Mouse (Mus musculus): Measurements from ENCODE around the gene Tmod4. TPM values are rescaled to one million over a fixed set of nuclear protein-coding genes. Genes with fewer than 3 reads are reported as not detected.
A peak's percentile ranks its signal among the peaks of the same experiment; 100 is the strongest.

Tmod4 gene
- polyA plus RNA-seq, 1 experiment from 2014 or later = 0.91 TPM

DNA sequence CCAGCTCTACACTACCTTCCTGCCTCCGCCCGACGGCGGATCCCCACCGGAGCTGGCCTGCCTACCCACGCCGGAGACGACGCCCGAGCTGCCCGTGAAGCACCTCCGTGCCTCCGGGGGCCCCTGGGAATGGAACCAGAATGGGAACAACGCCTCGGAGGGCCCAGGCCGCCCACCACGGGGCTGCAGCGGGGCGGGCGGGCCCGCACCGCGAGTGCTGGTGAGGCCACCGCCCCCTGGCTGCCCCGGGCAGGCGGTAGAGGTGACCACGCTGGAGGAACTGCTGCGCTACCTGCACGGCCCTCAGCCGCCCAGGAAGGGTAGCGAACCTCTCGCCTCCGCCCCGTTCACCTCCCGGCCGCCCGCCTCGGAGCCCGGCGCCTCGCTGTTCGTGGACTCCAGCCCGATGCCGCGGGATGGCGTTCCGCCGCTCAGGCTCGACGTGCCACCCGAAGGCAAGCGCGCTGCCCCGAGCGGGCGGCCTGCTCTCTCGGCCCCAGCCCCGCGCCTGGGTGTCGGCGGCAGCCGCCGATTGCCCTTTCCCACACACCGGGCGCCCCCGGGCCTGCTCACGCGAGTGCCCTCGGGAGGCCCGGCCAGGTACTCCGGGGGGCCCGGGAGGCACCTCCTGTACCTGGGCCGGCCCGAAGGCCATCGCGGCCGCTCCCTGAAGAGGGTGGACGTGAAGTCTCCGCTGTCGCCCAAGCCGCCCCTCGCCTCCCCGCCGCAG lies 48.4 kb downstream of the Tmod4 start:
- Histone ChIP-seq H3K9me3 (ENCODE audit: control insufficient read depth, low read length) (no peaks in the 10 kb centered on the region), H3K27ac (ENCODE audit: low read depth) (no peak overlapping the region), H3K36me3 (ENCODE audit: control insufficient read depth, insufficient read depth, low read length) (peaks cover 40% of the 10 kb centered on the region), H3K4me1 (replicated peaks; ENCODE audit: control insufficient read depth, insufficient read depth, low read length) (no peaks in the 10 kb centered on the region; the same call in 1 of the 2 replicates), H3K4me3 (ENCODE audit: low read depth, low read length) (peak overlapping the region; percentile 28; the same call in 1 of the 2 replicates), H3K4me2 (ENCODE audit: low read length) (peak overlapping the region; percentile 49), H3K27me3 (replicated peaks; ENCODE audit: control insufficient read depth, insufficient read depth, low read length) (peaks cover 34% of the 10 kb centered on the region), H3K9ac (ENCODE audit: low read length) (no peak overlapping the region)
- 32% methylated on average over 78 of the region's 84 CpGs for WGBS
- DNase-seq (ENCODE audit: low spot score) = peak; percentile 56
- no peak; the same call in 1 of the 2 replicates for ATAC-seq (replicated peaks; ENCODE audit: low FRiP score, low TSS enrichment, low read depth)

DNA sequence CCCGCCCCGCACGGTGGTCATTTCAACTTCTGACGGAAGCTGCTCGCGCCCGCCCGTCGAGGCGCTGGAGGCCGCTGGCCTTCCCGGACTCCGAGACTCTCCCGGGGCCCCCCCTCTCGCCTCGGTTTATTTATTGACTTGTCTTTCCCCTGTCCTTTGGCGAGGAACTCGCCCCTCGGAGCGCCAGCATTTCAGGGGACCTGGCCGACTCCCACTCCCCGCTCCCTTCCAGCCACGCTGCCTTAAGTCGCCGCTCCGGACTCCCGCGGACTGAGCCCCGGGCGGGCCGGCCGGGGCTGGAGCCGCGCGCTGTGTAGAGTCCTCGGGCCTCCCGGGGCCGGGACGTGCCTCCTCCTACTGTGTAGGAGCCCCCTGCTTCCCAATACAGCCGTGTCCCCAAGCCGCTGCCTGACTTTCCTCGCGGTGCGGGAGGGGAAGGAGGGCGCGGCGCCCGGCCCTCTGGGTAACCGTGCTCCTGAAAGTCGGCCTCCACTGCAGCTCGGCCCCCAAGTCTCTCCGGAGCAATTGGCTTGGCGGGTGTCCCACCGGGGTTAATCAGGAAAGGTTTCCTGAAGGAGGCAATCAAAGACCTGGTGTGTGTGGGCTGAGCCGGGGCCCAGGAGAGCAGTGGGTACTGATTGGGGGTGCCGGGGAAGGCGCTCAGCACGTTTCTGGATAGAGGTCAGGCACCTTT lies 49.1 kb downstream of the Tmod4 start:
- ATAC-seq (replicated peaks; ENCODE audit: low FRiP score, low TSS enrichment, low read depth) (0 out of 2 replicates have a peak, but pooled peaks have one; percentile 7), DNase-seq (ENCODE audit: low spot score) (peak; percentile 76)
- Histone ChIP-seq H3K27ac (ENCODE audit: low read depth) (no peak overlapping the region), H3K9ac (ENCODE audit: low read length) (no peak overlapping the region; the same call in 1 of the 2 replicates), H3K9me3 (ENCODE audit: control insufficient read depth, low read length) (no peaks in the 10 kb centered on the region), H3K4me2 (ENCODE audit: low read length) (peak overlapping the region; percentile 49), H3K36me3 (ENCODE audit: control insufficient read depth, insufficient read depth, low read length) (peaks cover 40% of the 10 kb centered on the region; the same call in 1 of the 2 replicates), H3K4me3 (ENCODE audit: low read depth, low read length) (peak overlapping the region; percentile 28; the same call in 1 of the 2 replicates), H3K4me1 (replicated peaks; ENCODE audit: control insufficient read depth, insufficient read depth, low read length) (no peaks in the 10 kb centered on the region; the same call in 1 of the 2 replicates), H3K27me3 (replicated peaks; ENCODE audit: control insufficient read depth, insufficient read depth, low read length) (peaks cover 34% of the 10 kb centered on the region)
- WGBS = 16% methylated on average over 52 of the region's 58 CpGs

DNA sequence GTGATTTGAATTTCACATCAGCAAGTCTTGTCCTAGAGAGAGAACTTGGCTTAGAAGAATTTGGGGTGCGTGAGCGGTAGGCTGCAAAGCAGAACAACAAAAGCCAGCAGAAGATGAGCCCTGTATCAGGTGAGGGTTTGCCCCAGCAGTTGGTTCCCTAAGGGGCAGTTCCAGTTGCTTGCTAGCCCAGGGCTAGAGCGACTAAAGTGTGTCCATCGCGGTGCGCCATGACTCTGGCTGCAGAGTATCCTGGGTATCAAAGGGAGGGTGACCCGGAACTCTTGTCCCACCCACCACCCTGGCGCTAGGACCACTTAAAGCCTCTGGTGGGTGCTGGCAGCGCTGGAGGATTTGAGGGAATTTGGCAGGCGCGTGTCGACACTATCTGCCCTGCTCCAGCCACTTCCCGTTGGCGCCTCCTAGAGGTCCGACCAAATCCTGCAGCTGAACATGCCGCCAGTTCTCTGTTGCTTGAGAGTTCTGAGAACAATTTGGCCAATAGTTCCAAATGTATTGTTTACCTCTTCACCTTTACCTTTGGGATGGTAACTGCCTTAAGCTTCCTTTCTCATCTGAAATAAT lies 49.8 kb downstream of the Tmod4 start:
- no peak overlapping the region for H3K27ac ChIP-seq (ENCODE audit: low read depth)
- peaks cover 36% of the 10 kb centered on the region; the same call in 1 of the 2 replicates for H3K36me3 ChIP-seq (ENCODE audit: control insufficient read depth, insufficient read depth, low read length)
- H3K4me3 ChIP-seq (ENCODE audit: low read depth, low read length) = no peak overlapping the region
- peak; percentile 97 for DNase-seq (ENCODE audit: low spot score)
- 9% methylated on average over 16 of the region's 16 CpGs for WGBS
- H3K9me3 ChIP-seq (ENCODE audit: control insufficient read depth, low read length) = no peaks in the 10 kb centered on the region
- no peaks in the 10 kb centered on the region; the same call in 1 of the 2 replicates for H3K4me1 ChIP-seq (replicated peaks; ENCODE audit: control insufficient read depth, insufficient read depth, low read length)
- peaks cover 34% of the 10 kb centered on the region for H3K27me3 ChIP-seq (replicated peaks; ENCODE audit: control insufficient read depth, insufficient read depth, low read length)
- peak; percentile 34; the same call in 1 of the 2 replicates for ATAC-seq (replicated peaks; ENCODE audit: low FRiP score, low TSS enrichment, low read depth)
- peak overlapping the region; percentile 49 for H3K4me2 ChIP-seq (ENCODE audit: low read length)
- no peak overlapping the region for H3K9ac ChIP-seq (ENCODE audit: low read length)

DNA sequence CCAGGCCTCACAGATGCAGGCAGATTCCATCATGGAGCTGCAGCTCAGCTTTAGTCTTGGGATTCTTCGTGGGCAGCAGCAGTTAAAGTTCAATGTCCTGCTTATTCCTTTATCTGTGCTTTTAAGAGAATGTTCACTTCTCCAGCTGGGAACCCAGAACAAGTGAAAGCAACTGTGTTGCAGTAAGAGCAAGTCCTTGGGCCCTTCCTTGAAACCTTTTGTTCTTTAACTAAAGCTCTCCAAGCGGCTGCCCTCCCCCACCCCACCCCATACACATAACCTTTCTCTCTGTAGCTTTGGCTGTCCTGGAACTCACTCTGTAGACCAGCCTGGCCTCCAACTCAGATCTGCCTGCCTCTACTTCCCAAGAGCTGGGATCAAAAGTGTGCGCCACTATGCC lies 52.2 kb downstream of the Tmod4 start:
- H3K27ac ChIP-seq (ENCODE audit: low read depth) = no peak overlapping the region
- peaks cover 12% of the 10 kb centered on the region; the same call in 1 of the 2 replicates for H3K36me3 ChIP-seq (ENCODE audit: control insufficient read depth, insufficient read depth, low read length)
- DNase-seq (ENCODE audit: low spot score) (no peak), ATAC-seq (replicated peaks; ENCODE audit: low FRiP score, low TSS enrichment, low read depth) (no peak)
- no peak overlapping the region for H3K4me2 ChIP-seq (ENCODE audit: low read length)
- WGBS = 75% methylated on average over 3 of the region's 3 CpGs
- no peak overlapping the region for H3K9ac ChIP-seq (ENCODE audit: low read length)
- no peaks in the 10 kb centered on the region for H3K9me3 ChIP-seq (ENCODE audit: control insufficient read depth, low read length)
- H3K4me3 ChIP-seq (ENCODE audit: low read depth, low read length) = no peak overlapping the region
- H3K4me1 ChIP-seq (replicated peaks; ENCODE audit: control insufficient read depth, insufficient read depth, low read length) = no peaks in the 10 kb centered on the region; the same call in 1 of the 2 replicates
- H3K27me3 ChIP-seq (replicated peaks; ENCODE audit: control insufficient read depth, insufficient read depth, low read length) = peaks cover 26% of the 10 kb centered on the region

DNA sequence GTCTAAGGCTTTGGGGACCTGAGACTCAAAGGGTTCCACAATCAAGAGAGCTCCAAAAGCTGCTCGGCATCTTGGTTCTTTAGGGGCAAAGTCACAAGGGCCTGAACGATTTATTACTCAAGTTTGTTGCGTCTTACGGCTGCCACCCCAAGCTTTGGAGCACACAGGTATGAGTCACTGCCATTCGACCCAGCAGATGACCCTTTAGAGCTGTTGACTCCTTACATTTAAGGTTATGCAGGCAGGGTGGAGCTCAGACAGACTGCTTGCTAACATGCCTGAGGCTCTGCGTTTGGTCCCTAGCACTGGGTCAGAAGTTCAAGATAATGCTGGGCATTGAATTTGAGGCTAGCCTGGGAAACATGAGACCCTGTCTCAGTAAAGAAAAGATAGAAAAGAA lies 53.3 kb downstream of the Tmod4 start:
- peaks cover 15% of the 10 kb centered on the region for H3K27me3 ChIP-seq (replicated peaks; ENCODE audit: control insufficient read depth, insufficient read depth, low read length)
- no peak overlapping the region for H3K4me2 ChIP-seq (ENCODE audit: low read length)
- no peaks in the 10 kb centered on the region for H3K9me3 ChIP-seq (ENCODE audit: control insufficient read depth, low read length)
- DNase-seq (ENCODE audit: low spot score) (no peak), ATAC-seq (replicated peaks; ENCODE audit: low FRiP score, low TSS enrichment, low read depth) (no peak)
- H3K36me3 ChIP-seq (ENCODE audit: control insufficient read depth, insufficient read depth, low read length) = peaks cover 2% of the 10 kb centered on the region; the same call in 1 of the 2 replicates
- H3K9ac ChIP-seq (ENCODE audit: low read length) = no peak overlapping the region
- no peak overlapping the region for H3K27ac ChIP-seq (ENCODE audit: low read depth)
- no peaks in the 10 kb centered on the region; the same call in 1 of the 2 replicates for H3K4me1 ChIP-seq (replicated peaks; ENCODE audit: control insufficient read depth, insufficient read depth, low read length)
- 54% methylated on average over 6 of the region's 6 CpGs for WGBS
- H3K4me3 ChIP-seq (ENCODE audit: low read depth, low read length) = no peak overlapping the region

Small RNA genes lying within 50 kb of the gene (microRNA-seq; reads per million reads assigned to microRNA genes)
- gene Mir8099-1 = not detected

Other genes with a start within 250 kb of the Tmod4 start
- 354 and 364 TPM in 2 replicates for gene Psmb4, start 237.5 kb upstream of the Tmod4 start, polyA plus RNA-seq (2014; fragmentation: Nextera tagmentation; extraction: Ambion mirVana)
- gene Selenbp1, start 191.4 kb upstream of the Tmod4 start, polyA plus RNA-seq (2014; fragmentation: Nextera tagmentation; extraction: Ambion mirVana) = 74.2 and 74.5 TPM in 2 replicates
- gene Rfx5, start 170.4 kb upstream of the Tmod4 start, polyA plus RNA-seq (2014; fragmentation: Nextera tagmentation; extraction: Ambion mirVana) = 9.7 and 10.1 TPM in 2 replicates
- gene Pi4kb, start 149.7 kb upstream of the Tmod4 start, polyA plus RNA-seq (2014; fragmentation: Nextera tagmentation; extraction: Ambion mirVana) = 24.1 and 24.8 TPM in 2 replicates
- 23.9 and 27.8 TPM in 2 replicates for gene Zfp687, start 109.0 kb upstream of the Tmod4 start, polyA plus RNA-seq (2014; fragmentation: Nextera tagmentation; extraction: Ambion mirVana)
- gene Psmd4, start 81.9 kb upstream of the Tmod4 start, polyA plus RNA-seq (2014; fragmentation: Nextera tagmentation; extraction: Ambion mirVana) = 237 and 260 TPM in 2 replicates
- gene Pip5k1a, start 17.5 kb upstream of the Tmod4 start, polyA plus RNA-seq (2014; fragmentation: Nextera tagmentation; extraction: Ambion mirVana) = 12.5 and 16.0 TPM in 2 replicates
- gene Vps72, start 13.5 kb upstream of the Tmod4 start, polyA plus RNA-seq (2014; fragmentation: Nextera tagmentation; extraction: Ambion mirVana) = 143 and 149 TPM in 2 replicates
- 70.3 and 72.9 TPM in 2 replicates for gene Scnm1, start 9.5 kb downstream of the Tmod4 start, polyA plus RNA-seq (2014; fragmentation: Nextera tagmentation; extraction: Ambion mirVana)
- gene Lysmd1, start 9.6 kb downstream of the Tmod4 start, polyA plus RNA-seq (2014; fragmentation: Nextera tagmentation; extraction: Ambion mirVana) = 8.0 and 10.1 TPM in 2 replicates
- gene Tnfaip8l2, start 17.9 kb downstream of the Tmod4 start, polyA plus RNA-seq (2014; fragmentation: Nextera tagmentation; extraction: Ambion mirVana) = 3.2 TPM in 2 replicates
- 4.8 and 5.3 TPM in 2 replicates for gene Sema6c, start 36.0 kb downstream of the Tmod4 start, polyA plus RNA-seq (2014; fragmentation: Nextera tagmentation; extraction: Ambion mirVana)
- gene Gabpb2, start 93.4 kb downstream of the Tmod4 start, polyA plus RNA-seq (2014; fragmentation: Nextera tagmentation; extraction: Ambion mirVana) = 10.8 and 10.9 TPM in 2 replicates
- gene Cdc42se1, start 104.3 kb downstream of the Tmod4 start, polyA plus RNA-seq (2014; fragmentation: Nextera tagmentation; extraction: Ambion mirVana) = 92.6 and 98.7 TPM in 2 replicates
- 38.5 and 38.9 TPM in 2 replicates for gene Mllt11, start 107.7 kb downstream of the Tmod4 start, polyA plus RNA-seq (2014; fragmentation: Nextera tagmentation; extraction: Ambion mirVana)
- gene Gm128, start 117.1 kb downstream of the Tmod4 start, polyA plus RNA-seq (2014; fragmentation: Nextera tagmentation; extraction: Ambion mirVana) = 0.26 and 0.40 TPM in 2 replicates
- gene Bnipl, start 126.7 kb downstream of the Tmod4 start, polyA plus RNA-seq (2014; fragmentation: Nextera tagmentation; extraction: Ambion mirVana) = 1.0 and 1.7 TPM in 2 replicates
- gene Mindy1, start 156.9 kb downstream of the Tmod4 start, polyA plus RNA-seq (2014; fragmentation: Nextera tagmentation; extraction: Ambion mirVana) = 38.5 and 39.8 TPM in 2 replicates
- 16.5 and 20.6 TPM in 2 replicates for gene Prune1, start 157.6 kb downstream of the Tmod4 start, polyA plus RNA-seq (2014; fragmentation: Nextera tagmentation; extraction: Ambion mirVana)
- gene Anxa9, start 182.7 kb downstream of the Tmod4 start, polyA plus RNA-seq (2014; fragmentation: Nextera tagmentation; extraction: Ambion mirVana) = 1.5 and 1.6 TPM in 2 replicates
- 130 and 143 TPM in 2 replicates for gene Cers2, start 190.3 kb downstream of the Tmod4 start, polyA plus RNA-seq (2014; fragmentation: Nextera tagmentation; extraction: Ambion mirVana)
- 45.2 and 51.3 TPM in 2 replicates for gene Setdb1, start 232.7 kb downstream of the Tmod4 start, polyA plus RNA-seq (2014; fragmentation: Nextera tagmentation; extraction: Ambion mirVana)